Mouse (Mus musculus): ENCODE results near the gene Rgs3. TPM values are rescaled to one million over a fixed set of nuclear protein-coding genes. Genes with fewer than 3 reads are reported as not detected.

Rgs3 gene
- polyA plus RNA-seq, 1 experiment from 2014 or later: 62.0 TPM

GRCm38 (mm10) chr4:62698521-62698920 is 138.9 kb downstream of the Rgs3 start:
- Histone ChIP-seq H3K27ac (ENCODE audit: low read length) (no peak overlapping the region; the same call in 1 of the 2 replicates), H3K9me3 (ENCODE audit: low read length) (no peaks in the 10 kb centered on the region), H3K9ac (replicated peaks; ENCODE audit: low read length) (no peak overlapping the region), H3K4me1 (ENCODE audit: insufficient read depth, low read length) (peaks cover 58% of the 10 kb centered on the region), H3K4me3 (ENCODE audit: low read length) (no peak overlapping the region), H3K27me3 (ENCODE audit: insufficient read depth, low read length) (no peaks in the 10 kb centered on the region), H3K4me2 (replicated peaks; ENCODE audit: low read depth, low read length) (no peak overlapping the region), H3K36me3 (ENCODE audit: insufficient read depth, low read length) (peaks cover 30% of the 10 kb centered on the region)
- no peak for ATAC-seq (ENCODE audit: low FRiP score, low TSS enrichment)
- 73% methylated on average over 3 of the region's 3 CpGs for WGBS

GRCm38 (mm10) chr4:62699191-62699812 is 139.7 kb downstream of the Rgs3 start:
- peak; percentile 94 for ATAC-seq (ENCODE audit: low FRiP score, low TSS enrichment)
- Histone ChIP-seq H3K4me2 (replicated peaks; ENCODE audit: low read depth, low read length) (peak overlapping the region; percentile 68), H3K36me3 (ENCODE audit: insufficient read depth, low read length) (peaks cover 25% of the 10 kb centered on the region), H3K27me3 (ENCODE audit: insufficient read depth, low read length) (no peaks in the 10 kb centered on the region), H3K4me3 (ENCODE audit: low read length) (peak overlapping the region; percentile 52), H3K27ac (ENCODE audit: low read length) (peak overlapping the region; percentile 88), H3K4me1 (ENCODE audit: insufficient read depth, low read length) (peaks cover 52% of the 10 kb centered on the region), H3K9ac (replicated peaks; ENCODE audit: low read length) (peak overlapping the region; percentile 73), H3K9me3 (ENCODE audit: low read length) (no peaks in the 10 kb centered on the region)
- WGBS: 0% methylated on average over 10 of the region's 10 CpGs

GRCm38 (mm10) chr4:62700426-62700825 is 140.8 kb downstream of the Rgs3 start:
- peaks cover 63% of the 10 kb centered on the region for H3K4me1 ChIP-seq (ENCODE audit: insufficient read depth, low read length)
- WGBS: 57% methylated on average over 5 of the region's 5 CpGs

GRCm38 (mm10) chr4:62703151-62703550 is 143.5 kb downstream of the Rgs3 start:
- no peak overlapping the region for H3K4me3 ChIP-seq (ENCODE audit: low read length)
- ATAC-seq (ENCODE audit: low FRiP score, low TSS enrichment): no peak
- H3K4me2 ChIP-seq (replicated peaks; ENCODE audit: low read depth, low read length): no peak overlapping the region
- 69% methylated on average over 9 of the region's 9 CpGs for WGBS
- H3K9ac ChIP-seq (replicated peaks; ENCODE audit: low read length): peak overlapping the region; percentile 35; the same call in 1 of the 2 replicates
- no peak overlapping the region for H3K27ac ChIP-seq (ENCODE audit: low read length)
- peaks cover 23% of the 10 kb centered on the region for H3K36me3 ChIP-seq (ENCODE audit: insufficient read depth, low read length)
- no peaks in the 10 kb centered on the region for H3K9me3 ChIP-seq (ENCODE audit: low read length)
- H3K27me3 ChIP-seq (ENCODE audit: insufficient read depth, low read length): no peaks in the 10 kb centered on the region
- H3K4me1 ChIP-seq (ENCODE audit: insufficient read depth, low read length): peaks cover 58% of the 10 kb centered on the region

More at GRCm38 (mm10) chr4:62700426-62700825, 140.8 kb downstream of the Rgs3 start:
- Histone ChIP-seq H3K9ac (replicated peaks; ENCODE audit: low read length) (peak overlapping the region; percentile 73), H3K27me3 (ENCODE audit: insufficient read depth, low read length) (no peaks in the 10 kb centered on the region), H3K9me3 (ENCODE audit: low read length) (no peaks in the 10 kb centered on the region), H3K27ac (ENCODE audit: low read length) (peak overlapping the region; percentile 88; the same call in 1 of the 2 replicates), H3K4me3 (ENCODE audit: low read length) (peak overlapping the region; percentile 52), H3K36me3 (ENCODE audit: insufficient read depth, low read length) (peaks cover 23% of the 10 kb centered on the region), H3K4me2 (replicated peaks; ENCODE audit: low read depth, low read length) (peak overlapping the region; percentile 68)
- no peak for ATAC-seq (ENCODE audit: low FRiP score, low TSS enrichment)

GRCm38 (mm10) chr4:62704204-62704603 is 144.6 kb downstream of the Rgs3 start:
- H3K27ac ChIP-seq (ENCODE audit: low read length): 0 out of 2 replicates have a peak overlapping the region, but pooled peaks have one; percentile 25

GRCm38 (mm10) chr4:62705013-62705412 is 145.4 kb downstream of the Rgs3 start:
- H3K9me3 ChIP-seq (ENCODE audit: low read length): no peaks in the 10 kb centered on the region
- H3K27me3 ChIP-seq (ENCODE audit: insufficient read depth, low read length): no peaks in the 10 kb centered on the region
- H3K27ac ChIP-seq (ENCODE audit: low read length): peak overlapping the region; percentile 25
- H3K36me3 ChIP-seq (ENCODE audit: insufficient read depth, low read length): peaks cover 23% of the 10 kb centered on the region
- H3K4me2 ChIP-seq (replicated peaks; ENCODE audit: low read depth, low read length): no peak overlapping the region
- no peak overlapping the region for H3K9ac ChIP-seq (replicated peaks; ENCODE audit: low read length)
- 71% methylated on average over 10 of the region's 10 CpGs for WGBS
- ATAC-seq (ENCODE audit: low FRiP score, low TSS enrichment): no peak
- peaks cover 41% of the 10 kb centered on the region for H3K4me1 ChIP-seq (ENCODE audit: insufficient read depth, low read length)
- no peak overlapping the region for H3K4me3 ChIP-seq (ENCODE audit: low read length)

More at GRCm38 (mm10) chr4:62704204-62704603, 144.6 kb downstream of the Rgs3 start:
- WGBS: 86% methylated on average over 13 of the region's 13 CpGs
- Histone ChIP-seq H3K9ac (replicated peaks; ENCODE audit: low read length) (no peak overlapping the region), H3K4me2 (replicated peaks; ENCODE audit: low read depth, low read length) (no peak overlapping the region), H3K36me3 (ENCODE audit: insufficient read depth, low read length) (peaks cover 23% of the 10 kb centered on the region), H3K4me3 (ENCODE audit: low read length) (no peak overlapping the region), H3K4me1 (ENCODE audit: insufficient read depth, low read length) (peaks cover 48% of the 10 kb centered on the region), H3K9me3 (ENCODE audit: low read length) (no peaks in the 10 kb centered on the region), H3K27me3 (ENCODE audit: insufficient read depth, low read length) (no peaks in the 10 kb centered on the region)
- no peak for ATAC-seq (ENCODE audit: low FRiP score, low TSS enrichment)

GRCm38 (mm10) chr4:62705749-62706148 is 146.1 kb downstream of the Rgs3 start:
- H3K4me3 ChIP-seq (ENCODE audit: low read length): no peak overlapping the region
- peak; percentile 68 for ATAC-seq (ENCODE audit: low FRiP score, low TSS enrichment)
- no peaks in the 10 kb centered on the region for H3K27me3 ChIP-seq (ENCODE audit: insufficient read depth, low read length)
- WGBS: 40% methylated on average over 3 of the region's 3 CpGs
- H3K9ac ChIP-seq (replicated peaks; ENCODE audit: low read length): 0 out of 2 replicates have a peak overlapping the region, but pooled peaks have one; percentile 6
- H3K9me3 ChIP-seq (ENCODE audit: low read length): no peaks in the 10 kb centered on the region
- H3K4me1 ChIP-seq (ENCODE audit: insufficient read depth, low read length): peaks cover 34% of the 10 kb centered on the region
- no peak overlapping the region for H3K4me2 ChIP-seq (replicated peaks; ENCODE audit: low read depth, low read length)
- peak overlapping the region; percentile 25 for H3K27ac ChIP-seq (ENCODE audit: low read length)
- peaks cover 21% of the 10 kb centered on the region for H3K36me3 ChIP-seq (ENCODE audit: insufficient read depth, low read length)

GRCm38 (mm10) chr4:62708084-62708483 is 148.4 kb downstream of the Rgs3 start:
- Histone ChIP-seq H3K36me3 (ENCODE audit: insufficient read depth, low read length) (peaks cover 6% of the 10 kb centered on the region), H3K9me3 (ENCODE audit: low read length) (no peaks in the 10 kb centered on the region), H3K4me1 (ENCODE audit: insufficient read depth, low read length) (peaks cover 21% of the 10 kb centered on the region), H3K27me3 (ENCODE audit: insufficient read depth, low read length) (no peaks in the 10 kb centered on the region), H3K27ac (ENCODE audit: low read length) (no peak overlapping the region), H3K4me2 (replicated peaks; ENCODE audit: low read depth, low read length) (no peak overlapping the region), H3K4me3 (ENCODE audit: low read length) (no peak overlapping the region), H3K9ac (replicated peaks; ENCODE audit: low read length) (no peak overlapping the region)
- WGBS: 78% methylated on average over 7 of the region's 7 CpGs
- ATAC-seq (ENCODE audit: low FRiP score, low TSS enrichment): no peak

GRCm38 (mm10) chr4:62708994-62709393 is 149.3 kb downstream of the Rgs3 start:
- ATAC-seq (ENCODE audit: low FRiP score, low TSS enrichment): no peak
- Histone ChIP-seq H3K36me3 (ENCODE audit: insufficient read depth, low read length) (no peaks in the 10 kb centered on the region), H3K9me3 (ENCODE audit: low read length) (no peaks in the 10 kb centered on the region), H3K27ac (ENCODE audit: low read length) (no peak overlapping the region), H3K4me1 (ENCODE audit: insufficient read depth, low read length) (peaks cover 19% of the 10 kb centered on the region), H3K4me2 (replicated peaks; ENCODE audit: low read depth, low read length) (no peak overlapping the region), H3K4me3 (ENCODE audit: low read length) (no peak overlapping the region), H3K9ac (replicated peaks; ENCODE audit: low read length) (no peak overlapping the region), H3K27me3 (ENCODE audit: insufficient read depth, low read length) (no peaks in the 10 kb centered on the region)
- 59% methylated on average over 1 of the region's 1 CpGs for WGBS

- no peak for ATAC-seq (ENCODE audit: low FRiP score, low TSS enrichment)
- no peak overlapping the region for H3K27ac ChIP-seq (ENCODE audit: low read length)
- H3K9ac ChIP-seq (replicated peaks; ENCODE audit: low read length): no peak overlapping the region
- H3K36me3 ChIP-seq (ENCODE audit: insufficient read depth, low read length): no peaks in the 10 kb centered on the region
- H3K4me1 ChIP-seq (ENCODE audit: insufficient read depth, low read length): peaks cover 18% of the 10 kb centered on the region
- H3K9me3 ChIP-seq (ENCODE audit: low read length): no peaks in the 10 kb centered on the region
- WGBS: 91% methylated on average over 5 of the region's 5 CpGs
- H3K4me3 ChIP-seq (ENCODE audit: low read length): no peak overlapping the region
- H3K27me3 ChIP-seq (ENCODE audit: insufficient read depth, low read length): no peaks in the 10 kb centered on the region
- H3K4me2 ChIP-seq (replicated peaks; ENCODE audit: low read depth, low read length): no peak overlapping the region
These were observed 149.8 kb downstream of the Rgs3 start for GRCm38 (mm10) chr4:62709448-62709847.
